Mouse (Mus musculus) kidney, adult 2 months (tissue): ENCODE results near the gene Ciao2b.

Source experiments
- CTCF ChIP-seq: fragments of 200-500 bp; conservative IDR thresholded peaks from 2 replicates; pipeline ENCODE4 v1.5.1; 2011; ENCODE audit warnings: low read depth, mild to moderate bottlenecking, control low read depth, low read length, moderate library complexity, mixed read lengths; ENCODE audit not compliant: insufficient read depth, insufficient read length
- POLR2A ChIP-seq: fragments of 200-500 bp; IDR thresholded peaks from one replicate; pipeline ENCODE4 v1.6.1; 2011; ENCODE audit warnings: low read depth, low read length, control low read depth

DNA sequence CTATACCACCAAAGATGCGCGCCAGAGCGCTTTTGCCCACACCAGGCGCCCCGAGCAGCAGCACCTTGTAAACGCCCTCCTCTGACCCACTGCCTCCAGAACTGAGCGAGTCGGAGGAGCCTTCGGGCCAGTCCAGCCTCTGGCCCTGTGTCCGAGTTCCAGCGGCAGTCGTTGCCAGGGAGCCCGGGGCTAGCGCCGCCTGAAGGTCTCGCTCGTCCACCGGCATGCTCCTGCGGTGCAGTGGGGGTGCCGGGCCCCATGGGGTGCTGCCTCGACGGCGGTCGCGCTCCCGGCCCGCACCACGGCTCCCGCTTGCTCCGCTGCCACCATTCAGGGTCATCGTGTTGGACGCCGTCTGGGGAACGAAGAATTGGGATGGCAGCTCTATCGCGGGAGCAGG lies 11.2 kb downstream of the Ciao2b start:
- TF ChIP-seq CTCF (no peak), POLR2A (no peak)
